Mouse (Mus musculus) spleen, adult 18-20 months (tissue): ENCODE data around the gene Elk4.

ENCODE experiments used
- DNase-seq, 2 experiments: peaks; one replicate each; pipeline ENCODE4 v3.0.0; 2022; ENCODE audit warnings: mixed read lengths in 2 of 2

Elk4 gene

DNA sequence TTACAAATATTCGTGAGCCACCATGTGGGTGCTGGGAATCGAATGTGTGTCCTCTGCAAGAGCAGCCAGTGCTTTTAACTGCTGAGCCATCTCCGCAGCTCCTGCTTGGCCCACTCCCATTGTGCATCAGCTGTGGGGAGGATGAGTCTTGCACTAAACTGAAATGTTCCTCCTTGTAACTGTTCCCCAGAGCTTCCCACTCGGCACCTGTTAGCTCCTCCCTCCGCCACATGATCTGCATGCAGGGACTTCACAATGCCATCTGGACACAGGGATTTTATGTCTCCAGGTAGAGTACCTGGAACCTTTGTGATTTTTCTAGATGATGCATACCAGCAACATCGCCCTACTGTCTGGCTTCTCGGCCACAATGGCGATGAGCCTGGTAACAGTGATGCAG, 62.0 kb downstream of the Elk4 start:
- DNase-seq = no peak

DNA sequence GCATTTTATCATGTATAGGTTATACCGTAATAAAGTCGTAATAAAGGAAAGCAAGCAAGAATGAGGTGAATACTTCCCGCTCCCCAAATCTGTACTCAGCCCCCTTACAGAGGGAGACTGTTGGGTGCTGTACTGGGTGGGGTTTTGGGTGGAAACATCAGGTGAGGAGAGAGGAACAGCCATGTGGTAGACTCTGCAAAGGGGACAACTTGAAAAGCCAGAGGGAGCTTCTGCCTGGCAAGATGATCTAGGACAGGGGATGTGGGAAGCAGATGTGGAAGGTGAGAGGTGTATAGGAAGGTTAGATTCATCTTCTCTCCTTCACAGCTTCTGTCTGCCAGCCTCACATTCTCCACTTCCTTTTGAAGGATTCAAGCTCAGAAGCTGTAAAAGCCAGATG, 63.3 kb downstream of the Elk4 start:
- DNase-seq = no peak

DNA sequence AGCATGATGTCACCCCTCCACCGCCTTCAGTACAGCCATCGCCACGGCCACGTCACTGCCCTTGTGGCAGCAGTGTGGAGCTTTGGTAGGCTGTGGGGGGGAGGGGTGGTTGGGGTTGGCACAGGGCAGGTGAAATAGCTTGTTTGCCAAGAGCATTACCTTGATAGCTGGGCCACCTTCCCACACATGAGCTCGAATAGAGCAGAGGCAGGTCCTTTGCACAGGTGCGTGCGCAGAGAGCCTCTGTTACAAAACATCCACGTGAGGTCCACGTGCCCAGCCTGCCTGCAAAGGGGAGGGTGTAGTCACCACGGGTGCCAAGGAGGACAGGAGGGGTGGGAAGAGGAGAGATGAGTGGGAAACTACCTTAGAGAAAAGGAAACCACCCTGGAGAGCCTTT, 68.2 kb downstream of the Elk4 start:
- no peak for DNase-seq

DNA sequence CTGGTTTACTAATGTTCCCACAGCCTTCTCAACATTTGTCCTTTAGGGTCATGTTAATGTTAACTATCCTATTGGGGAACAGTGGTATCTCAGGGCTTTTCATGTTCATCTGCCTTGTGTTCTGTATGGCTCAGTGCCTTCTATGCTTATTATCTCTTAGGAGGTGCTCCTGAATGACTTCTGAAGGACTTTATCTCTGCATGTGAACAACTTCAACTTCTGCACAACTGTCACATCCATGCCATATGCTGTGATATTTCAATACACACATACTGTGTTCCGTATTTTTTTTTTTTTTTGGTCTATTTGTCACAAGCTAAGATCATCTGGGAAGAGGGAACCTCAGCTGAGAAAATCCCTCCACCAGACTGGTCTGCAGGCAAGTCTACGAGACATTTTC, 71.0 kb downstream of the Elk4 start:
- DNase-seq = no peak
